Mouse (Mus musculus): ENCODE data around the gene Tdrd1. TPM values are rescaled to one million over a fixed set of nuclear protein-coding genes. Genes with fewer than 3 reads are reported as not detected.

The Tdrd1 gene
- polyA plus RNA-seq, 1 experiment, result 0.02 TPM

DNA sequence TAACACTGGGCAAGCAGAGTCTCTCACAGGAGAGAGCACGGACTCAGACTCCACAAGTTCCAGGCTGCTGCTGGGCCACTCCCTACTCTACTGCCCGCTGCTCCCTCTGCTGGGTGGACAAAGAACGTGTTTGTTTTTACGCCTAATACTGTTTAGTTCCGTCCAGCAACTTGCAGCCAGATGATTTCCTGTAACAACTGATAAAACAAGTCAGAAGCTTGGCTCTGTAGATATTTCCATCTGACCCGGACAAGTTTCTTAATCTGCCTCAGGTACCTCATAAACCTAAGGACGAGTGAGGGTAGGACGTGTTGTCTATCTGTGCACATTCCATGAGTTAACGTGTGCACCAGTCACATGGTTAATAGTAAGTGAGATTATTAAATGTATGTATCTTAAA lies 14.4 kb upstream of the Tdrd1 start:
- H3K27ac ChIP-seq (ENCODE audit: insufficient read depth, low read depth, low read length), result no peak overlapping the region
- H3K4me1 ChIP-seq (ENCODE audit: control insufficient read depth, insufficient read depth, low read length), result peaks cover 7% of the 10 kb centered on the region; the same call in 1 of the 2 replicates
- no peaks in the 10 kb centered on the region for H3K27me3 ChIP-seq (replicated peaks; ENCODE audit: control insufficient read depth, insufficient read depth, low read length)
- WGBS, result 25% methylated on average over 9 of the region's 9 CpGs
- TF ChIP-seq CTCF (conservative IDR thresholded peaks at IDR 0.05; ENCODE audit: insufficient read depth, insufficient read length, low read depth, low read length) (peak; percentile 74), POLR2A (IDR thresholded peaks at IDR 0.05; ENCODE audit: low read depth, low read length) (no peak)
- no peak overlapping the region for H3K4me3 ChIP-seq (ENCODE audit: insufficient read depth, low read depth, low read length)
- peak; percentile 74 for DNase-seq
- peaks cover 2% of the 10 kb centered on the region for H3K36me3 ChIP-seq (ENCODE audit: control insufficient read depth, insufficient read depth, low read length)

DNA sequence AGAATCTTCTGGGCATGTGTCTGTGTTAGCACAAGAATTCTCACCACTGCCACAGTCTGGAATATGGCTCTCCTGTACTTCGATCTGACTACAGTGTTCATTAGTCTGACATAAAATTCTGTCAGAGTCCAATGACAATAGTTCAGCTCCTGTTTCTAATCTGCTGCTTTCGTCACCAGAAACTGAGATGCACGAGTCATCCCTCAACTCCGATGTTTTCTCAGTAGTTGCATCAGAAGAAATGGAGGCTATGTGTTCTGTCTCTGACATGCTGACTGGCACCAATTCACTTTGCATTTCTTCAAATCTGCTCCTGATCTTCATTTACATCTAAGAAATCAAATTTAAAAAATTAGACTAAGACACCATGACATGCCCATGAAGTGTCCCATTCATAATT lies 12.6 kb upstream of the Tdrd1 start:
- no peaks in the 10 kb centered on the region; the same call in none of the 2 replicates for H3K36me3 ChIP-seq (ENCODE audit: control insufficient read depth, insufficient read depth, low read length)
- H3K4me1 ChIP-seq (ENCODE audit: control insufficient read depth, insufficient read depth, low read length), result peaks cover 13% of the 10 kb centered on the region
- DNase-seq, result no peak
- WGBS, result 81% methylated on average over 4 of the region's 4 CpGs
- H3K27me3 ChIP-seq (replicated peaks; ENCODE audit: control insufficient read depth, insufficient read depth, low read length), result no peaks in the 10 kb centered on the region
- no peak overlapping the region for H3K4me3 ChIP-seq (ENCODE audit: insufficient read depth, low read depth, low read length)
- H3K27ac ChIP-seq (ENCODE audit: insufficient read depth, low read depth, low read length), result no peak overlapping the region
- TF ChIP-seq POLR2A (IDR thresholded peaks at IDR 0.05; ENCODE audit: low read depth, low read length) (no peak), CTCF (conservative IDR thresholded peaks at IDR 0.05; ENCODE audit: insufficient read depth, insufficient read length, low read depth, low read length) (no peak)

DNA sequence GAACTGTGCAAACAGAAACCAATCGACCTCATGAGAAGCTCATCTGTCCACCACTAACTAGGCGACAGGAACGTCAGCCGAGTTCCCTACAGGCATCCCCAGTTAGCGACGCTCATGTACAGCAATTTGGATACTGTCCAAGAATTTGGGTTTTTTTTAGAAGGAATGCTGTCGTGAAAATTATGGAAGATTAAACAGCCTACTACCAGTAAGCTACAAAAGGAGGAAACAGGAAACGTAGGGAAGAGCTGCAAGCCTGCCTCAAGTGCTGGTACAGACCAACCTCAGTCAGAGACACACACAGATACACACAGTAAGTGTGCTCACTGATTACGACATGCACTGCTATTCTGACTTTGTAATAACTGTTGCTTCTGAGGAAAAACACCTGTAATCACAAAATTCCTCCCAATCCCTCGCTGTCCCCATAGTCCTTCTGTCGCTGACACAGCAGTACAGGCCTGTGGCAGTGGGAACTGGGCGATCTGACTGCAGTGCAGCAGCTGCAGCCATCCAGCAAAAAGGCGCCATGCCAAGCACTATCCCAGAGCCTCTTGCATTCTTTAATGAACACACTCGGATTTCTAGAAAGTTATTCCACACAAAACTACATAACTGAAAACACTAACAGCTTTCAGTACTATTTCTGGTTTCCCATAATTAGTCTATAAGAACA lies 8.0 kb upstream of the Tdrd1 start:
- no peaks in the 10 kb centered on the region for H3K36me3 ChIP-seq (ENCODE audit: control insufficient read depth, insufficient read depth, low read length)
- no peak overlapping the region for H3K4me3 ChIP-seq (ENCODE audit: insufficient read depth, low read depth, low read length)
- TF ChIP-seq POLR2A (IDR thresholded peaks at IDR 0.05; ENCODE audit: low read depth, low read length) (no peak), CTCF (conservative IDR thresholded peaks at IDR 0.05; ENCODE audit: insufficient read depth, insufficient read length, low read depth, low read length) (no peak)
- WGBS, result 21% methylated on average over 14 of the region's 14 CpGs
- H3K4me1 ChIP-seq (ENCODE audit: control insufficient read depth, insufficient read depth, low read length), result peaks cover 19% of the 10 kb centered on the region
- no peak overlapping the region for H3K27ac ChIP-seq (ENCODE audit: insufficient read depth, low read depth, low read length)
- no peaks in the 10 kb centered on the region for H3K27me3 ChIP-seq (replicated peaks; ENCODE audit: control insufficient read depth, insufficient read depth, low read length)
- peak; percentile 35 for DNase-seq

DNA sequence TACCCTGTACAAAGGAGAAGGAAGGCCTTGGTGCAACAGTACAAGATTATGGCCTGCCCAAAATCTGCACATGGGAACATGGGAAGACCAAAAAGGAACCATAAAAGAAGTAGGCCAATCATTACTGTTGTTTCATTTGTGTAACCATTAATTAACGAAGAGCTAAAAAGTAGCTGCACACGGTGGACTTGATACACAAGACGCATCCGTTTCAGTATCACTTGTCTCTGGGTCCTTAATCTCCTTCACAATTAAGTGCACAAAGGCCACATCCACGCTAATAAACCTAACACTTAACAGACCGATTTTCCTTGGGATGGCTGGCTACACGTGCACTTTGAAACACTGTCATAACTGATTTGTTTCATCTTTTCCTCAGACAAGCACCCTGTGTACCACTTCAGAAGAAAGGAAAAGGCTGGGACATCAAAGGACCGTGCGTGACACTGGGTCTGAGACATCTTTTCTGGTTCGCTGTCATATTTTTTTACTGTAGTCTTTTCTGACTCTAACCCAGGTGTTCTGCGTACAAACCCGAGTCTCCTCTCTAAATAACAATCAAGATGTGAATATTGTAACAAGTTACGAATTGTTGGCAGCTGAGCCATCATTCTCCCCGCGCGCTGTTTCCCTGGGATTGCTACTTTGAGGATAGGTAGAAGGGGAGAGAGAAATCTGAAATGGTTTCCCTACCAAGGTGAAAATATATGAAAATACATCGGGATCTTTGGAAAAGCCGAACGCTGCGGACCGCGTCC lies 4.8 kb upstream of the Tdrd1 start:
- WGBS, result 3% methylated on average over 22 of the region's 22 CpGs
- H3K27ac ChIP-seq (ENCODE audit: insufficient read depth, low read depth, low read length), result peak overlapping the region; percentile 85; the same call in 1 of the 2 replicates
- no peak for TF ChIP-seq CTCF (conservative IDR thresholded peaks at IDR 0.05; ENCODE audit: insufficient read depth, insufficient read length, low read depth, low read length)
- no peak for TF ChIP-seq POLR2A (IDR thresholded peaks at IDR 0.05; ENCODE audit: low read depth, low read length)
- peak overlapping the region; percentile 95 for H3K4me3 ChIP-seq (ENCODE audit: insufficient read depth, low read depth, low read length)
- H3K27me3 ChIP-seq (replicated peaks; ENCODE audit: control insufficient read depth, insufficient read depth, low read length), result no peaks in the 10 kb centered on the region
- no peak for DNase-seq
- H3K36me3 ChIP-seq (ENCODE audit: control insufficient read depth, insufficient read depth, low read length), result no peaks in the 10 kb centered on the region
- H3K4me1 ChIP-seq (ENCODE audit: control insufficient read depth, insufficient read depth, low read length), result peaks cover 19% of the 10 kb centered on the region

- H3K36me3 ChIP-seq (ENCODE audit: control insufficient read depth, insufficient read depth, low read length), result no peaks in the 10 kb centered on the region
- no peaks in the 10 kb centered on the region for H3K27me3 ChIP-seq (replicated peaks; ENCODE audit: control insufficient read depth, insufficient read depth, low read length)
- peak; percentile 97 for DNase-seq
- WGBS, result under 1% methylated on average over 79 of the region's 79 CpGs
- peaks cover 19% of the 10 kb centered on the region for H3K4me1 ChIP-seq (ENCODE audit: control insufficient read depth, insufficient read depth, low read length)
- H3K27ac ChIP-seq (ENCODE audit: insufficient read depth, low read depth, low read length), result peak within 1 kb of the TSS; percentile 85
- peak; percentile 43 for TF ChIP-seq POLR2A (IDR thresholded peaks at IDR 0.05; ENCODE audit: low read depth, low read length)
- no peak for TF ChIP-seq CTCF (conservative IDR thresholded peaks at IDR 0.05; ENCODE audit: insufficient read depth, insufficient read length, low read depth, low read length)
- H3K4me3 ChIP-seq (ENCODE audit: insufficient read depth, low read depth, low read length), result peak within 1 kb of the TSS; percentile 95
Observed at GRCm38 (mm10) chr19:56821798-56822447, 4.1 kb upstream of the Tdrd1 start, which contains the start of gene Ccdc186. TSS of gene Ccdc186 (minus strand) at chr19:56822190.

DNA sequence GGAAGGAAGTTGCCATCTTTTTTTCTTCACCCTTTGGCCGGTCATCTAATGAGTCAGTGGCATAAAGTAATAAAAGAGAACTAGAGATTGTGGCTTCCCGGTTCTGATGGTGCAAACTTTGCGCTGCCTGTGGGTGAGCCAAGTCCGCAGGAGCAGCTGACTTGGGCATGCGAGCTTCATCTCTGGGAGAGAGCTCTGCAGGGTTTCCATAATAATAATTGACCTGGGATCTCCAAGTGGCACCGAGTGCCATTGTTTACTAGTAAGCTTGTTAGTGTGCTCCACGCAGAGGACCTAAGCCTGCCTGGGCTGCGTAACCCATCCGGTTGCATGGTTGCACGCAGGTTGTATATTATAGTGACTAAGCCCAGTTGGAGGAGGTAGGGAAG lies 3.6 kb upstream of the Tdrd1 start:
- peak overlapping the region; percentile 52 for H3K4me3 ChIP-seq (ENCODE audit: insufficient read depth, low read depth, low read length)
- DNase-seq, result no peak
- peak overlapping the region; percentile 61; the same call in 1 of the 2 replicates for H3K27ac ChIP-seq (ENCODE audit: insufficient read depth, low read depth, low read length)
- peaks cover 19% of the 10 kb centered on the region for H3K4me1 ChIP-seq (ENCODE audit: control insufficient read depth, insufficient read depth, low read length)
- TF ChIP-seq CTCF (conservative IDR thresholded peaks at IDR 0.05; ENCODE audit: insufficient read depth, insufficient read length, low read depth, low read length) (no peak), POLR2A (IDR thresholded peaks at IDR 0.05; ENCODE audit: low read depth, low read length) (no peak)
- H3K36me3 ChIP-seq (ENCODE audit: control insufficient read depth, insufficient read depth, low read length), result no peaks in the 10 kb centered on the region
- WGBS, result 14% methylated on average over 10 of the region's 10 CpGs
- H3K27me3 ChIP-seq (replicated peaks; ENCODE audit: control insufficient read depth, insufficient read depth, low read length), result no peaks in the 10 kb centered on the region
